Mouse (Mus musculus) monocyte, adult 59 days (primary cell): ENCODE measurements around the gene Setd3. TPM values are rescaled to one million over a fixed set of nuclear protein-coding genes. Genes with fewer than 3 reads are reported as not detected.

Source experiments
- total RNA-seq, 2 experiments: library from RNA; stranded (reverse); gene quantifications; one replicate each; pipeline ENCODE4 v1.2.4; 2023

The Setd3 gene
- total RNA-seq, result 10 to 100 TPM; 62.9 to 63.8 TPM

DNA sequence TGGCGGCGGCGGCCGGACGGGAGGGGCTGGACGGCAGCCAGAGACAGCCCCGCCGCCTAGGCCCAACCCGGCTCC, at the start of gene Setd3:
TSS of gene Setd3 (minus strand) at position 69 of the 75 bp plus-strand sequence.

DNA sequence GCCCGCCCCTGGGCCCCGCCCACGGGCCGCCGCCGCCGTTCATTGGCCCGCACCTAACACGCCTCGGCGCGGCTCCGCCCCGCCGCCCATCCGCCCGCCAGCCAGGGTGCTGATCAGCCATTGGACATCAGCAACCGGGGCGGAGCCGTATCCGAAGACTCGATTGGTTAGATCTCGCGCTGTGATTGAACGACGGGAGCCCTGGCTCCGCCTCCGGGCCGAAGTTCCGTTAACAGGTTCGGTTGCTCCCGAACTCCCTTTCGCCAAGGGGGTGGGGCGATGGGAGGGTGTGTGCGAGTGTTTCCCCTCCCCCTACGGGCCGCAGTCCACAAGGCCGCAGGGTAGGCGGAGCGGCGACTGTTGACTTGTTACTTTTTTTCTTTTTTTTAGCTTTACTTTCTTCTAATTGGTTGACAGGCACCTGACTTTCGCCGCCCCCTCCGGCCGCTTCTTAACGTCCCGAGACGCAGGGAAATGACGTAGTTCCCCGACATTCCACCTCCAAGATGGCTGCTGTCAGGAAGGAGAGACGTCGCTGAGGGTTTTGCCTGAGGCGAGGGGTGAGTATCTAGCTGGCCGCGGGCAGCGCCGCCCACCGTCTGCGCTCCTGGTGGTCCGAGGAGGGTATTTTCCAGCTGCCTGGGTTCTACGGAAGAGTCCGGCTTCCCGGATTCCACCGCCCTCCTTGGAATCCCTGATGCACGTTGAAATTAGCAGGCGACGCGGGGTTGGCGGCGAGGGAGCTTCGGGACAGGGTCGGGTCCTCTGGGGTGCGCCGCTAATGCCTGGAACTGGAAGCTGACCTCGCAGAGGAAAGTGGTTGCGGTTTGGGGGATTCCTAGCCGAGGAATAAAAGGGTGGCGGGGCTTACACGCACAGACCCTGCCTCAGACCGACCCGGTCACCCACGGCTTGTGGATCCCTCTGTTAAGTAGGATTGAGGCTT, 480 bp upstream of the Setd3 start, which contains the start of gene Ccnk:
TSS of gene Ccnk (plus strand) at position 259 of the 946 bp plus-strand sequence.

Other genes with a start within 250 kb of the Setd3 start
- gene Bcl11b, start 175.7 kb downstream of the Setd3 start, total RNA-seq, result 1 to 10 TPM in 1 of 2 experiments, under 1 TPM in 1; 0.79 to 1.0 TPM
- gene Ccnk, start 265 bp upstream of the Setd3 start, total RNA-seq, result 10 to 100 TPM; 66.6 to 68.2 TPM
- gene Ccdc85c, start 96.1 kb upstream of the Setd3 start, total RNA-seq, result under 1 TPM; 0.29 to 0.43 TPM
- not detected for gene Hhipl1, start 127.0 kb upstream of the Setd3 start, total RNA-seq
- not detected for gene Cyp46a1, start 155.1 kb upstream of the Setd3 start, total RNA-seq
- gene Eml1, start 191.6 kb upstream of the Setd3 start, total RNA-seq, result under 1 TPM in 1 of 2 experiments, not detected in 1; 0.27 TPM